Mouse (Mus musculus): ENCODE data around the gene Fez2. TPM values are rescaled to one million over a fixed set of nuclear protein-coding genes. Genes with fewer than 3 reads are reported as not detected.

Fez2 gene
- polyA plus RNA-seq, 1 experiment from 2014 or later, result 17.3 TPM

GRCm38 (mm10) chr17:78392401-78393087 lies 25.4 kb downstream of the Fez2 start:
- Histone ChIP-seq H3K9me3 (ENCODE audit: low read length) (no peaks in the 10 kb centered on the region), H3K4me2 (ENCODE audit: low read depth, low read length) (no peak overlapping the region), H3K27me3 (ENCODE audit: insufficient read depth, low read length) (no peaks in the 10 kb centered on the region), H3K27ac (ENCODE audit: low read depth) (no peak overlapping the region), H3K4me3 (ENCODE audit: low read depth, low read length) (no peak overlapping the region), H3K36me3 (replicated peaks; ENCODE audit: insufficient read depth, low read length) (peaks cover 9% of the 10 kb centered on the region), H3K9ac (replicated peaks) (no peak overlapping the region), H3K4me1 (ENCODE audit: insufficient read depth) (no peaks in the 10 kb centered on the region)
- WGBS (ENCODE audit: insufficient replicate concordance), result 73% methylated on average over 9 of the region's 9 CpGs
- TF ChIP-seq CTCF (IDR thresholded peaks at IDR 0.05; ENCODE audit: low read depth), result no peak
- no peak for TF ChIP-seq EP300 (IDR thresholded peaks at IDR 0.05; ENCODE audit: low read depth)
- no peak for DNase-seq
- ATAC-seq, result no peak

GRCm38 (mm10) chr17:78389573-78389972 lies 28.4 kb downstream of the Fez2 start:
- H3K9me3 ChIP-seq (ENCODE audit: low read length), result no peaks in the 10 kb centered on the region
- ATAC-seq, result no peak
- WGBS (ENCODE audit: insufficient replicate concordance), result 77% methylated on average over 5 of the region's 5 CpGs

GRCm38 (mm10) chr17:78388101-78388847 lies 29.7 kb downstream of the Fez2 start:
- Histone ChIP-seq H3K9ac (replicated peaks) (no peak overlapping the region), H3K27ac (ENCODE audit: low read depth) (no peak overlapping the region), H3K27me3 (ENCODE audit: insufficient read depth, low read length) (no peaks in the 10 kb centered on the region), H3K9me3 (ENCODE audit: low read length) (no peaks in the 10 kb centered on the region), H3K36me3 (replicated peaks; ENCODE audit: insufficient read depth, low read length) (peaks cover 5% of the 10 kb centered on the region; the same call in 1 of the 2 replicates), H3K4me1 (ENCODE audit: insufficient read depth) (no peaks in the 10 kb centered on the region), H3K4me2 (ENCODE audit: low read depth, low read length) (no peak overlapping the region), H3K4me3 (ENCODE audit: low read depth, low read length) (no peak overlapping the region)
- TF ChIP-seq CTCF (IDR thresholded peaks at IDR 0.05; ENCODE audit: low read depth) (no peak), EP300 (IDR thresholded peaks at IDR 0.05; ENCODE audit: low read depth) (no peak)
- DNase-seq (peak; percentile 11), ATAC-seq (peak; percentile 74)
- WGBS (ENCODE audit: insufficient replicate concordance), result 66% methylated on average over 9 of the region's 9 CpGs

More at GRCm38 (mm10) chr17:78389573-78389972, 28.4 kb downstream of the Fez2 start:
- Histone ChIP-seq H3K4me2 (ENCODE audit: low read depth, low read length) (no peak overlapping the region), H3K36me3 (replicated peaks; ENCODE audit: insufficient read depth, low read length) (peaks cover 5% of the 10 kb centered on the region; the same call in 1 of the 2 replicates), H3K4me3 (ENCODE audit: low read depth, low read length) (no peak overlapping the region), H3K27me3 (ENCODE audit: insufficient read depth, low read length) (no peaks in the 10 kb centered on the region), H3K9ac (replicated peaks) (no peak overlapping the region), H3K4me1 (ENCODE audit: insufficient read depth) (no peaks in the 10 kb centered on the region), H3K27ac (ENCODE audit: low read depth) (no peak overlapping the region)
- no peak for DNase-seq
- TF ChIP-seq EP300 (IDR thresholded peaks at IDR 0.05; ENCODE audit: low read depth), result no peak
- TF ChIP-seq CTCF (IDR thresholded peaks at IDR 0.05; ENCODE audit: low read depth), result no peak

GRCm38 (mm10) chr17:78387665-78388064 lies 30.3 kb downstream of the Fez2 start:
- Histone ChIP-seq H3K9me3 (ENCODE audit: low read length) (no peaks in the 10 kb centered on the region), H3K27ac (ENCODE audit: low read depth) (no peak overlapping the region), H3K27me3 (ENCODE audit: insufficient read depth, low read length) (no peaks in the 10 kb centered on the region), H3K4me3 (ENCODE audit: low read depth, low read length) (no peak overlapping the region), H3K4me2 (ENCODE audit: low read depth, low read length) (no peak overlapping the region), H3K9ac (replicated peaks) (no peak overlapping the region), H3K36me3 (replicated peaks; ENCODE audit: insufficient read depth, low read length) (peaks cover 5% of the 10 kb centered on the region; the same call in 1 of the 2 replicates), H3K4me1 (ENCODE audit: insufficient read depth) (no peaks in the 10 kb centered on the region)
- TF ChIP-seq EP300 (IDR thresholded peaks at IDR 0.05; ENCODE audit: low read depth) (no peak), CTCF (IDR thresholded peaks at IDR 0.05; ENCODE audit: low read depth) (no peak)
- 55% methylated on average over 9 of the region's 9 CpGs for WGBS (ENCODE audit: insufficient replicate concordance)
- ATAC-seq, result no peak
- DNase-seq, result peak; percentile 10

- DNase-seq, result peak; percentile 10
- Histone ChIP-seq H3K27ac (ENCODE audit: low read depth) (no peak overlapping the region), H3K9ac (replicated peaks) (no peak overlapping the region), H3K4me1 (ENCODE audit: insufficient read depth) (peaks cover 15% of the 10 kb centered on the region), H3K4me2 (ENCODE audit: low read depth, low read length) (no peak overlapping the region), H3K4me3 (ENCODE audit: low read depth, low read length) (no peak overlapping the region), H3K9me3 (ENCODE audit: low read length) (no peaks in the 10 kb centered on the region), H3K27me3 (ENCODE audit: insufficient read depth, low read length) (no peaks in the 10 kb centered on the region), H3K36me3 (replicated peaks; ENCODE audit: insufficient read depth, low read length) (peaks cover 12% of the 10 kb centered on the region)
- TF ChIP-seq EP300 (IDR thresholded peaks at IDR 0.05; ENCODE audit: low read depth) (no peak), CTCF (IDR thresholded peaks at IDR 0.05; ENCODE audit: low read depth) (no peak)
- WGBS (ENCODE audit: insufficient replicate concordance), result 70% methylated on average over 3 of the region's 3 CpGs
- ATAC-seq, result peak; percentile 51; the same call in 1 of the 2 replicates
Measured at GRCm38 (mm10) chr17:78382321-78382720, 35.6 kb downstream of the Fez2 start.

GRCm38 (mm10) chr17:78379730-78380245 lies 38.2 kb downstream of the Fez2 start:
- no peak overlapping the region; the same call in 1 of the 2 replicates for H3K4me2 ChIP-seq (ENCODE audit: low read depth, low read length)
- no peaks in the 10 kb centered on the region for H3K27me3 ChIP-seq (ENCODE audit: insufficient read depth, low read length)
- peaks cover 15% of the 10 kb centered on the region for H3K4me1 ChIP-seq (ENCODE audit: insufficient read depth)
- no peaks in the 10 kb centered on the region for H3K9me3 ChIP-seq (ENCODE audit: low read length)
- DNase-seq, result no peak
- no peak overlapping the region for H3K4me3 ChIP-seq (ENCODE audit: low read depth, low read length)
- no peak overlapping the region for H3K9ac ChIP-seq (replicated peaks)
- H3K27ac ChIP-seq (ENCODE audit: low read depth), result 0 out of 2 replicates have a peak overlapping the region, but pooled peaks have one; percentile 42
- H3K36me3 ChIP-seq (replicated peaks; ENCODE audit: insufficient read depth, low read length), result peaks cover 12% of the 10 kb centered on the region
- no peak for TF ChIP-seq CTCF (IDR thresholded peaks at IDR 0.05; ENCODE audit: low read depth)
- no peak for TF ChIP-seq EP300 (IDR thresholded peaks at IDR 0.05; ENCODE audit: low read depth)
- WGBS (ENCODE audit: insufficient replicate concordance), result 73% methylated on average over 11 of the region's 11 CpGs
- ATAC-seq, result peak; percentile 63

All from liver, postnatal 0 days (tissue).